Mouse (Mus musculus) hindbrain, embryonic 14.5 days (tissue): Measurements from ENCODE around the gene Ercc8. TPM values are rescaled to one million over a fixed set of nuclear protein-coding genes. Genes with fewer than 3 reads are reported as not detected.
A peak's percentile ranks its signal among the peaks of the same experiment; 100 is the strongest.

Experiments
- ATAC-seq: fragments of 200-750 bp; cut with Nextera tagmentation; 2 replicates; pipeline ENCODE4 v1.8.0; 2017; ENCODE audit warnings: moderate number of reproducible peaks, mild to moderate bottlenecking, moderate TSS enrichment, moderate library complexity; ENCODE audit not compliant: low FRiP score
- DNase-seq: peaks from one replicate; pipeline ENCODE4 v3.0.0-alpha.2; 2015; ENCODE audit warnings: low spot score
- H3K27ac ChIP-seq: fragments of 300-500 bp; sonication (generic); 2 replicates; pipeline ENCODE4 v1.5.1; 2014; ENCODE audit warnings: mild to moderate bottlenecking, moderate library complexity
- H3K27me3 ChIP-seq: fragments of 300-500 bp; sonication (generic); 2 replicates; pipeline ENCODE4 v1.6.1; 2014; ENCODE audit warnings: mild to moderate bottlenecking, low read length, mixed read lengths; ENCODE audit not compliant: control insufficient read depth, insufficient read depth
- H3K36me3 ChIP-seq: fragments of 300-500 bp; sonication (generic); replicated peaks from 2 replicates; pipeline ENCODE4 v1.6.1; 2014; ENCODE audit not compliant: control insufficient read depth, insufficient read depth
- H3K4me1 ChIP-seq: fragments of 300-500 bp; sonication (generic); replicated peaks from 2 replicates; pipeline ENCODE4 v1.6.1; 2014; ENCODE audit warnings: antibody characterized with exemption, low read length, mixed read lengths; ENCODE audit not compliant: control insufficient read depth, insufficient read depth
- H3K4me2 ChIP-seq: fragments of 300-500 bp; sonication (generic); replicated peaks from 2 replicates; pipeline ENCODE4 v1.6.1; 2014; ENCODE audit warnings: mild to moderate bottlenecking, moderate library complexity
- H3K4me3 ChIP-seq: fragments of 300-500 bp; sonication (generic); replicated peaks from 2 replicates; pipeline ENCODE4 v1.5.1; 2014; ENCODE audit warnings: mild to moderate bottlenecking, low read length
- H3K9ac ChIP-seq: fragments of 300-500 bp; sonication (generic); 2 replicates; pipeline ENCODE4 v1.6.1; 2014
- H3K9me3 ChIP-seq: fragments of 300-500 bp; sonication (generic); 2 replicates; pipeline ENCODE4 v1.6.1; 2016; ENCODE audit warnings: low read length; ENCODE audit not compliant: control insufficient read depth
- WGBS: fragments of 180-500 bp; shearing (Covaris S2); extraction: QIAGEN DNeasy Blood & Tissue Kit; methylation state at CpG from one replicate; pipeline ENCODE4 v1.1.7; 2014; 5-methylcytosine and 5-hydroxymethylcytosine counted together
- polyA plus RNA-seq: library from polyadenylated mRNA; unstranded; fragments of >200 nt; fragmentation: Nextera tagmentation; extraction: Ambion mirVana; gene quantifications from 2 replicates; pipeline ENCODE4 v1.2.1, GENCODE M21; 2014

The Ercc8 gene
- polyA plus RNA-seq, 1 experiment from 2014 or later: 30.8 TPM

GRCm38 (mm10) chr13:108151782-108152181 lies 6.7 kb upstream of the Ercc8 start:
- peak; percentile 54 for DNase-seq
- Histone ChIP-seq H3K27me3 (no peaks in the 10 kb centered on the region), H3K27ac (no peak overlapping the region)

GRCm38 (mm10) chr13:108152650-108153372 lies 5.7 kb upstream of the Ercc8 start:
- Histone ChIP-seq H3K4me1 (no peaks in the 10 kb centered on the region; the same call in 1 of the 2 replicates), H3K9me3 (no peaks in the 10 kb centered on the region), H3K4me2 (no peak overlapping the region), H3K27me3 (no peaks in the 10 kb centered on the region), H3K27ac (no peak overlapping the region), H3K4me3 (no peak overlapping the region), H3K9ac (no peak overlapping the region), H3K36me3 (no peaks in the 10 kb centered on the region)
- DNase-seq (peak; percentile 90), ATAC-seq (peak; percentile 71)
- WGBS: 69% methylated on average over 8 of the region's 8 CpGs

More at GRCm38 (mm10) chr13:108151782-108152181, 6.7 kb upstream of the Ercc8 start:
- no peak overlapping the region for H3K4me3 ChIP-seq
- no peak overlapping the region for H3K9ac ChIP-seq
- no peak for ATAC-seq
- H3K4me2 ChIP-seq: no peak overlapping the region
- no peaks in the 10 kb centered on the region for H3K36me3 ChIP-seq
- no peaks in the 10 kb centered on the region for H3K4me1 ChIP-seq
- no peaks in the 10 kb centered on the region for H3K9me3 ChIP-seq

GRCm38 (mm10) chr13:108157156-108157555 lies 1.4 kb upstream of the Ercc8 start:
- WGBS: 76% methylated on average over 2 of the region's 2 CpGs

GRCm38 (mm10) chr13:108157732-108158464 lies 633 bp upstream of the Ercc8 start:
- Histone ChIP-seq H3K36me3 (peaks cover 13% of the 10 kb centered on the region), H3K4me1 (peaks cover 10% of the 10 kb centered on the region; the same call in 1 of the 2 replicates), H3K27me3 (no peaks in the 10 kb centered on the region), H3K27ac (no peak overlapping the region), H3K4me3 (peak overlapping the region; percentile 70), H3K9me3 (no peaks in the 10 kb centered on the region), H3K4me2 (peak overlapping the region; percentile 65), H3K9ac (peak overlapping the region; percentile 65)
- WGBS: under 1% methylated on average over 40 of the region's 42 CpGs
- no peak for ATAC-seq
- DNase-seq: no peak

More at GRCm38 (mm10) chr13:108157156-108157555, 1.4 kb upstream of the Ercc8 start:
- no peak for DNase-seq
- H3K4me2 ChIP-seq: peak overlapping the region; percentile 65; the same call in 1 of the 2 replicates
- no peak overlapping the region for H3K27ac ChIP-seq
- H3K4me3 ChIP-seq: no peak overlapping the region
- H3K9ac ChIP-seq: no peak overlapping the region
- ATAC-seq: no peak
- no peaks in the 10 kb centered on the region for H3K9me3 ChIP-seq
- no peaks in the 10 kb centered on the region for H3K27me3 ChIP-seq
- peaks cover 11% of the 10 kb centered on the region for H3K36me3 ChIP-seq
- peaks cover 10% of the 10 kb centered on the region; the same call in 1 of the 2 replicates for H3K4me1 ChIP-seq

- 8% methylated on average over 8 of the region's 8 CpGs for WGBS
- Histone ChIP-seq H3K4me1 (peaks cover 10% of the 10 kb centered on the region; the same call in 1 of the 2 replicates), H3K4me2 (peak overlapping the region; percentile 81), H3K9ac (peak overlapping the region; percentile 63), H3K27ac (no peak overlapping the region), H3K4me3 (peak overlapping the region; percentile 70), H3K36me3 (peaks cover 17% of the 10 kb centered on the region), H3K27me3 (no peaks in the 10 kb centered on the region), H3K9me3 (no peaks in the 10 kb centered on the region)
- ATAC-seq (no peak), DNase-seq (no peak)
Observed at GRCm38 (mm10) chr13:108159241-108159575, 677 bp downstream of the Ercc8 start.

- Histone ChIP-seq H3K9ac (no peak overlapping the region), H3K36me3 (peaks cover 17% of the 10 kb centered on the region), H3K9me3 (no peaks in the 10 kb centered on the region), H3K27me3 (no peaks in the 10 kb centered on the region), H3K27ac (no peak overlapping the region), H3K4me2 (peak overlapping the region; percentile 81; the same call in 1 of the 2 replicates), H3K4me3 (no peak overlapping the region), H3K4me1 (peaks cover 10% of the 10 kb centered on the region; the same call in 1 of the 2 replicates)
- no peak for ATAC-seq
- 67% methylated on average over 7 of the region's 7 CpGs for WGBS
- DNase-seq: peak; percentile 76
Observed at GRCm38 (mm10) chr13:108159963-108160362, 1.4 kb downstream of the Ercc8 start.

- no peaks in the 10 kb centered on the region for H3K9me3 ChIP-seq
- peaks cover 10% of the 10 kb centered on the region; the same call in 1 of the 2 replicates for H3K4me1 ChIP-seq
- H3K27ac ChIP-seq: no peak overlapping the region
- WGBS: 94% methylated on average over 9 of the region's 9 CpGs
- peaks cover 22% of the 10 kb centered on the region for H3K36me3 ChIP-seq
- no peak overlapping the region for H3K4me2 ChIP-seq
- no peaks in the 10 kb centered on the region for H3K27me3 ChIP-seq
- DNase-seq: no peak
- ATAC-seq: no peak
- no peak overlapping the region for H3K9ac ChIP-seq
- no peak overlapping the region for H3K4me3 ChIP-seq
Observed at GRCm38 (mm10) chr13:108163912-108164311, 5.4 kb downstream of the Ercc8 start.

- Histone ChIP-seq H3K4me3 (no peak overlapping the region), H3K27ac (no peak overlapping the region), H3K4me2 (no peak overlapping the region), H3K27me3 (no peaks in the 10 kb centered on the region), H3K4me1 (peaks cover 3% of the 10 kb centered on the region; the same call in 1 of the 2 replicates), H3K9me3 (no peaks in the 10 kb centered on the region), H3K9ac (no peak overlapping the region), H3K36me3 (peaks cover 27% of the 10 kb centered on the region)
- 91% methylated on average over 3 of the region's 3 CpGs for WGBS
- ATAC-seq (no peak), DNase-seq (no peak)
Observed at GRCm38 (mm10) chr13:108164621-108165020, 6.1 kb downstream of the Ercc8 start.

- H3K27ac ChIP-seq: no peak overlapping the region
- 97% methylated on average over 1 of the region's 1 CpGs for WGBS
- no peaks in the 10 kb centered on the region for H3K27me3 ChIP-seq
- no peaks in the 10 kb centered on the region for H3K9me3 ChIP-seq
- peaks cover 58% of the 10 kb centered on the region for H3K36me3 ChIP-seq
- H3K9ac ChIP-seq: no peak overlapping the region
- no peak overlapping the region for H3K4me3 ChIP-seq
- DNase-seq: no peak
- ATAC-seq: no peak
- H3K4me1 ChIP-seq: no peaks in the 10 kb centered on the region
- H3K4me2 ChIP-seq: no peak overlapping the region
Observed at GRCm38 (mm10) chr13:108170002-108170401, 11.5 kb downstream of the Ercc8 start.
